ENCODE assay signal across 8 mouse cellular contexts in genomic region chr8:105533892-105534329, GRCm38 (mm10). TPM values are rescaled to one million over a fixed set of nuclear protein-coding genes. Genes with fewer than 3 reads are reported as not detected.
DNase-seq lines count a peak whose midpoint lies in the region; ATAC-seq and TF ChIP-seq lines count a peak whose summit lies in the region.

No protein-coding gene starts in this region.

- TF ChIP-seq CTCF in CH12.LX (conservative IDR thresholded peaks at IDR 0.05 in 1 of 2, IDR thresholded peaks at IDR 0.05 in 1 of 2; ENCODE audit: low read depth in 2 of 2, low read length in 2 of 2) = peak; percentile 57 to 84
- peak; percentile 94 for TF ChIP-seq CTCF in lung, adult 2 months (IDR thresholded peaks at IDR 0.05; ENCODE audit: insufficient read depth, low read length)

- peaks cover 0 to 12% of the 10 kb centered on the region in 2 experiments; a peak in 2 of 4 replicates for H3K4me1 ChIP-seq in CH12.LX (ENCODE audit: control insufficient read depth in 1 of 2, insufficient read depth in 2 of 2)
- peaks cover 3% of the 10 kb centered on the region; the same call in 1 of the 2 replicates for H3K4me1 ChIP-seq in embryonic facial prominence, embryonic 11.5 days (ENCODE audit: control insufficient read depth, insufficient read depth, low read length)
- H3K4me1 ChIP-seq in heart, embryonic 10.5 days = peaks cover 41% of the 10 kb centered on the region
- H3K4me1 ChIP-seq in kidney, embryonic 15.5 days = peaks cover 47% of the 10 kb centered on the region
- peaks cover 29% of the 10 kb centered on the region for H3K4me1 ChIP-seq in lung, adult 2 months (ENCODE audit: control insufficient read depth, insufficient read depth, low read length)

- H3K27ac ChIP-seq in CH12.LX (ENCODE audit: insufficient read depth, low read depth) = no peak overlapping the region
- H3K27ac ChIP-seq in embryonic facial prominence, embryonic 11.5 days (replicated peaks; ENCODE audit: low read depth, low read length) = no peak overlapping the region
- H3K27ac ChIP-seq in heart, embryonic 10.5 days = peak overlapping the region; percentile 69; the same call in 1 of the 2 replicates
- H3K27ac ChIP-seq in kidney, embryonic 15.5 days = peak overlapping the region; percentile 88

- no peak for TF ChIP-seq EP300 in CH12.LX (IDR thresholded peaks at IDR 0.05; ENCODE audit: low read length)

- no peak overlapping the region for H3K4me3 ChIP-seq in CH12.LX (replicated peaks in 1 of 3; ENCODE audit: low read depth in 2 of 3, low read length in 2 of 3, poor library complexity in 1 of 3)
- H3K4me3 ChIP-seq in embryonic facial prominence, embryonic 11.5 days (ENCODE audit: low read depth, low read length) = no peak overlapping the region
- H3K4me3 ChIP-seq in heart, embryonic 10.5 days = no peak overlapping the region
- H3K4me3 ChIP-seq in kidney, embryonic 15.5 days (replicated peaks) = no peak overlapping the region
- no peak overlapping the region for H3K4me3 ChIP-seq in lung, adult 2 months (replicated peaks; ENCODE audit: extremely low read depth, low read depth, low read length)

- H3K9me3 ChIP-seq in CH12.LX (replicated peaks; ENCODE audit: low read length) = no peaks in the 10 kb centered on the region
- H3K9me3 ChIP-seq in embryonic facial prominence, embryonic 11.5 days (replicated peaks; ENCODE audit: control insufficient read depth, low read length) = no peaks in the 10 kb centered on the region
- no peaks in the 10 kb centered on the region for H3K9me3 ChIP-seq in heart, embryonic 10.5 days
- H3K9me3 ChIP-seq in kidney, embryonic 15.5 days (replicated peaks) = no peaks in the 10 kb centered on the region

- no peak overlapping the region for H3K4me2 ChIP-seq in CH12.LX (ENCODE audit: insufficient read depth, low read depth, poor library complexity, severe bottlenecking)
- H3K4me2 ChIP-seq in embryonic facial prominence, embryonic 11.5 days (ENCODE audit: low read depth, low read length) = no peak overlapping the region
- H3K4me2 ChIP-seq in kidney, embryonic 15.5 days = no peak overlapping the region

- in situ Hi-C loops in CH12.LX (cut with MboI; ENCODE audit: low pct_ligation_motif_present, low pct_unique_long_range_greater_than_20kb, low sequenced_read_pairs) = no loop called here

- no peaks in the 10 kb centered on the region for H3K79me2 ChIP-seq in CH12.LX (replicated peaks; ENCODE audit: control insufficient read depth, extremely low read depth, insufficient read depth, poor library complexity, severe bottlenecking)

- no peaks in the 10 kb centered on the region for H3K27me3 ChIP-seq in CH12.LX (replicated peaks)
- H3K27me3 ChIP-seq in embryonic facial prominence, embryonic 11.5 days (ENCODE audit: control insufficient read depth, insufficient read depth, low read length) = no peaks in the 10 kb centered on the region
- no peaks in the 10 kb centered on the region for H3K27me3 ChIP-seq in heart, embryonic 10.5 days (ENCODE audit: insufficient read depth, poor library complexity, severe bottlenecking)
- H3K27me3 ChIP-seq in kidney, embryonic 15.5 days = no peaks in the 10 kb centered on the region

- H3K9ac ChIP-seq in CH12.LX (ENCODE audit: insufficient read depth, low read depth) = no peak overlapping the region
- H3K9ac ChIP-seq in embryonic facial prominence, embryonic 11.5 days (replicated peaks; ENCODE audit: low read length) = no peak overlapping the region
- H3K9ac ChIP-seq in kidney, embryonic 15.5 days = no peak overlapping the region

- peak; percentile 67 for DNase-seq in CH12.LX (ENCODE audit: extremely low read depth)
- DNase-seq in adrenal gland, adult 18-20 months (ENCODE audit: low spot score in 2 of 2) = peak; percentile 69 to 72
- peak; percentile 89 for DNase-seq in embryonic facial prominence, embryonic 11.5 days (ENCODE audit: low spot score)
- DNase-seq in heart, embryonic 10.5 days (ENCODE audit: low spot score) = peak; percentile 84
- peak; percentile 80 for DNase-seq in lung, adult 2 months
- peak; percentile 78 for DNase-seq in ovary, postnatal 14 days (ENCODE audit: low spot score)
- peak; percentile 79 for DNase-seq in urinary bladder, postnatal 25 days (ENCODE audit: low spot score)

- no peak for TF ChIP-seq POLR2A in CH12.LX (IDR thresholded peaks at IDR 0.05; ENCODE audit: low read depth, low read length)
- no peak for TF ChIP-seq POLR2A in lung, adult 2 months (IDR thresholded peaks at IDR 0.05; ENCODE audit: borderline replicate concordance, extremely low read depth, low read depth, low read length)

- H3K36me3 ChIP-seq in CH12.LX (replicated peaks in 1 of 2; ENCODE audit: control insufficient read depth in 1 of 2, insufficient read depth in 1 of 2, low read length in 1 of 2) = peaks cover 38 to 86% of the 10 kb centered on the region in 2 experiments
- no peaks in the 10 kb centered on the region for H3K36me3 ChIP-seq in embryonic facial prominence, embryonic 11.5 days (replicated peaks; ENCODE audit: control insufficient read depth, insufficient read depth, low read depth, low read length)
- H3K36me3 ChIP-seq in heart, embryonic 10.5 days = peaks cover 40% of the 10 kb centered on the region
- peaks cover 41% of the 10 kb centered on the region for H3K36me3 ChIP-seq in kidney, embryonic 15.5 days

- 4% methylated on average over 1 of the region's 1 CpGs for WGBS in embryonic facial prominence, embryonic 11.5 days
- WGBS in heart, embryonic 10.5 days = 0% methylated on average over 1 of the region's 1 CpGs
- 0% methylated on average over 1 of the region's 1 CpGs for WGBS in kidney, embryonic 15.5 days
- WGBS in lung, adult 2 months = 5% methylated on average over 1 of the region's 1 CpGs

- no peak; the same call in 1 of the 2 replicates for ATAC-seq in embryonic facial prominence, embryonic 11.5 days (replicated peaks; ENCODE audit: insufficient number of reproducible peaks, low FRiP score, low TSS enrichment, low read depth)
- ATAC-seq in kidney, embryonic 15.5 days (replicated peaks; ENCODE audit: low FRiP score) = peak; percentile 73

- TF ChIP-seq RAD21 in CH12.LX (IDR thresholded peaks at IDR 0.05; ENCODE audit: low read depth, low read length) = peak; percentile 64

- dilution Hi-C loops in CH12.LX (cut with MboI; ENCODE audit: extremely low pct_ligation_motif_present, extremely low pct_unique_long_range_greater_than_20kb, low sequenced_read_pairs) = no loop called here

TF ChIP-seq in CH12.LX, 34 proteins besides CTCF, POLR2A, EP300 and RAD21:
- no peak for TF ChIP-seq SIN3A (IDR thresholded peaks at IDR 0.05; ENCODE audit: low read length)
- TF ChIP-seq SMC3 (IDR thresholded peaks at IDR 0.05; ENCODE audit: low read depth, low read length) = peak; percentile 86
- no peak for TF ChIP-seq JUND (conservative IDR thresholded peaks at IDR 0.05; ENCODE audit: low read depth, low read length)
TF ChIP-seq in CH12.LX: peak in this region for 1.

RNA-seq across cellular contexts. Expression of gene Hsd11b2, which starts 15.4 kb away (rescaled TPM):
- total RNA-seq in CH12.LX (2012; rRNA removed) (not detected in 2 replicates), CH12.LX (2014; rRNA removed) (not detected in 2 replicates)
- not detected in 2 replicates for polyA plus RNA-seq in CH12.LX (2012; ENCODE audit: insufficient read length, low read depth)
- under 1 TPM; 0.16 to 0.53 TPM for total RNA-seq in adrenal gland, adult 18-20 months (2021)
- 11.9 and 12.6 TPM in 2 replicates for polyA plus RNA-seq in embryonic facial prominence, embryonic 11.5 days (2014; fragmentation: Nextera tagmentation; extraction: Ambion mirVana)
- 14.8 and 37.5 TPM in 2 replicates for polyA plus RNA-seq in heart, embryonic 10.5 days (2016; fragmentation: Nextera tagmentation; extraction: Ambion mirVana)
- 30.0 and 35.6 TPM in 2 replicates for polyA plus RNA-seq in kidney, embryonic 15.5 days (2015; fragmentation: Nextera tagmentation; extraction: Ambion mirVana)
- 2.1 and 4.8 TPM in 2 replicates for polyA plus RNA-seq in lung, adult 2 months (2012; rRNA removed)

RNA-seq across cellular contexts. Expression of gene Atp6v0d1, which starts 31.9 kb away (rescaled TPM):
- total RNA-seq in CH12.LX (2012; rRNA removed) (38.0 and 48.8 TPM in 2 replicates), CH12.LX (2014; rRNA removed) (51.0 and 55.3 TPM in 2 replicates)
- polyA plus RNA-seq in CH12.LX (2012; ENCODE audit: insufficient read length, low read depth) = 48.8 and 53.6 TPM in 2 replicates
- 100 to 1,000 TPM; 118 to 121 TPM for total RNA-seq in adrenal gland, adult 18-20 months (2021)
- polyA plus RNA-seq in embryonic facial prominence, embryonic 11.5 days (2014; fragmentation: Nextera tagmentation; extraction: Ambion mirVana) = 89.8 and 95.5 TPM in 2 replicates
- 69.7 and 70.6 TPM in 2 replicates for polyA plus RNA-seq in heart, embryonic 10.5 days (2016; fragmentation: Nextera tagmentation; extraction: Ambion mirVana)
- polyA plus RNA-seq in kidney, embryonic 15.5 days (2015; fragmentation: Nextera tagmentation; extraction: Ambion mirVana) = 85.8 and 88.3 TPM in 2 replicates
- 101 and 121 TPM in 2 replicates for polyA plus RNA-seq in lung, adult 2 months (2012; rRNA removed)

RNA-seq across cellular contexts. Expression of gene Zdhhc1, which starts 37.2 kb away (rescaled TPM):
- 2.1 and 2.6 TPM in 2 replicates for total RNA-seq in CH12.LX (2012; rRNA removed)
- 0.86 and 1.6 TPM in 2 replicates for total RNA-seq in CH12.LX (2014; rRNA removed)
- polyA plus RNA-seq in CH12.LX (2012; ENCODE audit: insufficient read length, low read depth) = 2.6 and 3.6 TPM in 2 replicates
- total RNA-seq in adrenal gland, adult 18-20 months (2021) = 10 to 100 TPM; 18.1 to 18.3 TPM
- 15.0 and 17.9 TPM in 2 replicates for polyA plus RNA-seq in embryonic facial prominence, embryonic 11.5 days (2014; fragmentation: Nextera tagmentation; extraction: Ambion mirVana)
- 16.1 and 21.6 TPM in 2 replicates for polyA plus RNA-seq in heart, embryonic 10.5 days (2016; fragmentation: Nextera tagmentation; extraction: Ambion mirVana)
- polyA plus RNA-seq in kidney, embryonic 15.5 days (2015; fragmentation: Nextera tagmentation; extraction: Ambion mirVana) = 39.2 and 43.7 TPM in 2 replicates
- 130 and 133 TPM in 2 replicates for polyA plus RNA-seq in lung, adult 2 months (2012; rRNA removed)

Comparison
In these comparisons a context has a peak if more than half of its experiments do, and no peak if none do; other contexts are left out.
1. H3K27ac ChIP-seq: peak in heart, embryonic 10.5 days (single experiment) and kidney, embryonic 15.5 days (single experiment); none in CH12.LX (single experiment) and embryonic facial prominence, embryonic 11.5 days (single experiment).
2. Peak in every context shown above with its lines, with median percentiles within 50 percentile points of each other: DNase-seq.